Mouse (Mus musculus) spleen, adult 18-20 months (tissue): Measurements from ENCODE around the gene Slc5a1.
A peak's percentile ranks its signal among the peaks of the same experiment; 100 is the strongest.

Source experiments
- DNase-seq, 2 experiments: peaks; one replicate each; pipeline ENCODE4 v3.0.0; 2022; ENCODE audit warnings: mixed read lengths in 2 of 2

The Slc5a1 gene

GRCm38 (mm10) chr5:33104025-33104481 lies at the start of gene Slc5a1:
TSS of gene Slc5a1 (plus strand) at chr5:33104219.
- no peak for DNase-seq

- DNase-seq: no peak
These were observed 47.8 kb upstream of the Slc5a1 start for GRCm38 (mm10) chr5:33056126-33056765.

GRCm38 (mm10) chr5:33070071-33070470 lies 33.9 kb upstream of the Slc5a1 start:
- DNase-seq: no peak

GRCm38 (mm10) chr5:33076490-33077191 lies 27.4 kb upstream of the Slc5a1 start:
- DNase-seq: no peak

GRCm38 (mm10) chr5:33082896-33083295 lies 21.1 kb upstream of the Slc5a1 start:
- DNase-seq: no peak

GRCm38 (mm10) chr5:33084599-33084998 lies 19.4 kb upstream of the Slc5a1 start:
- no peak for DNase-seq

- DNase-seq: no peak
These were observed 12.7 kb upstream of the Slc5a1 start for GRCm38 (mm10) chr5:33091342-33091741.

- no peak for DNase-seq
These were observed 8.7 kb upstream of the Slc5a1 start for GRCm38 (mm10) chr5:33095315-33095714.

- no peak for DNase-seq
These were observed 1.5 kb upstream of the Slc5a1 start for GRCm38 (mm10) chr5:33102369-33103055.

- DNase-seq: no peak
These were observed 857 bp downstream of the Slc5a1 start for GRCm38 (mm10) chr5:33104876-33105275.

GRCm38 (mm10) chr5:33105660-33106059 lies 1.6 kb downstream of the Slc5a1 start:
- no peak for DNase-seq

GRCm38 (mm10) chr5:33107056-33107455 lies 3.0 kb downstream of the Slc5a1 start:
- no peak for DNase-seq

- no peak for DNase-seq
These were observed 3.9 kb downstream of the Slc5a1 start for GRCm38 (mm10) chr5:33107778-33108405.

GRCm38 (mm10) chr5:33121871-33122315 lies 17.9 kb downstream of the Slc5a1 start:
- no peak for DNase-seq

GRCm38 (mm10) chr5:33123658-33124057 lies 19.6 kb downstream of the Slc5a1 start:
- no peak for DNase-seq

GRCm38 (mm10) chr5:33125318-33125717 lies 21.3 kb downstream of the Slc5a1 start:
- DNase-seq: no peak

- no peak for DNase-seq
These were observed 30.1 kb downstream of the Slc5a1 start for GRCm38 (mm10) chr5:33134132-33134531.

- no peak for DNase-seq
These were observed 31.6 kb downstream of the Slc5a1 start for GRCm38 (mm10) chr5:33135611-33136010.

- peak in 1 of 2 experiments; percentile 3 for DNase-seq
These were observed 38.9 kb downstream of the Slc5a1 start for GRCm38 (mm10) chr5:33142790-33143455.

GRCm38 (mm10) chr5:33144025-33144424 lies 40.0 kb downstream of the Slc5a1 start:
- peak in 1 of 2 experiments; percentile 3 for DNase-seq

- no peak for DNase-seq
These were observed 42.8 kb downstream of the Slc5a1 start for GRCm38 (mm10) chr5:33146837-33147236.

- DNase-seq: no peak
These were observed 43.7 kb downstream of the Slc5a1 start for GRCm38 (mm10) chr5:33147691-33148090.

- no peak for DNase-seq
These were observed 89.5 kb downstream of the Slc5a1 start for GRCm38 (mm10) chr5:33193567-33193966.
